Mouse (Mus musculus): ENCODE measurements at regions not wholly inside any gene's neighbourhood (a gene's known extent, or its start where the extent isn't known, plus 50 kb on each side); places are given as distances from the start of the nearest gene placed in this dataset.

- TF ChIP-seq CTCF (conservative IDR thresholded peaks at IDR 0.05; ENCODE audit: insufficient read depth, insufficient read length, low read depth, low read length), result no peak
- TF ChIP-seq POLR2A (IDR thresholded peaks at IDR 0.05; ENCODE audit: low read depth, low read length), result no peak
Measured at GRCm38 (mm10) chr17:64934411-64934810, 98.5 kb upstream of the 4930583I09Rik start.

All from kidney, adult 2 months (tissue).